Comparison of ENCODE assay signal across 23 mouse cellular contexts in the genomic region with DNA sequence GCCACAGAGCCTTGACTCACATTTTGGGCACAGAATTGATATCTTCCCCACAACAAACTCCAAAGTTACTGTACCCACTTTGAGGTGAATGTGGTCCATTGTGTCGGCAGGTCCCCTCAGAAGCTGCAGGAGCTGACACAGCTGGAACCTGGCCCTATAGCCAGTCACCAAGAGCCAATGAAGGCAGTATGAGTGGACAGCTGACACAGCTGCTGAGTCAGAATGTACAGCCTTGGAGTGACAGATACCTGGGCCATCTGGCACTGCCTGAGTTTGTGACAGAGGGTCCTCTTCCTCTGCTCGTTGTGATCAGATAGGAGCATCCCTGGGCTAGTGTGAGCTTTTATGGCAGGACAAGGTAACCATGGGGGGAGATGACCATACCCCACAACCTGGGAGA. TPM values are rescaled to one million over a fixed set of nuclear protein-coding genes. Genes with fewer than 3 reads are reported as not detected.
DNase-seq lines count a peak whose midpoint lies in the region; TF ChIP-seq lines count a peak whose summit lies in the region.
"Had no signal": no experiment of that assay in that cellular context is flagged by ENCODE, and none has a peak within 500 bp of the region (broad histone marks: within the 10 kb centered on the region; RNA-seq: fewer than 3 reads in every experiment).

No protein-coding gene starts in this region.

- TF ChIP-seq POLR2A in heart, adult 2 months (IDR thresholded peaks at IDR 0.05; ENCODE audit: insufficient read depth, low read depth, low read length), result no peak
- no peak for TF ChIP-seq POLR2A in bone marrow macrophage, adult 2 months (IDR thresholded peaks at IDR 0.05; ENCODE audit: borderline replicate concordance, low read depth, low read length)

- peak overlapping the region; percentile 67 for H3K27ac ChIP-seq in heart, adult 2 months
- H3K27ac ChIP-seq in layer of hippocampus, adult 2 months, result peak overlapping the region; percentile 23; the same call in 1 of the 2 replicates
- peak overlapping the region; percentile 90 for H3K27ac ChIP-seq in bone marrow macrophage, adult 2 months (ENCODE audit: insufficient read depth, low read depth, low read length)
- H3K27ac ChIP-seq: embryonic facial prominence, embryonic 12.5 days; hindbrain, embryonic 15.5 days; liver, embryonic 12.5 days had no signal

- no peaks in the 10 kb centered on the region for H3K79me2 ChIP-seq in heart, adult 2 months (replicated peaks; ENCODE audit: control insufficient read depth, insufficient read depth, low read length)

- no peaks in the 10 kb centered on the region for H3K27me3 ChIP-seq in heart, adult 2 months (ENCODE audit: control insufficient read depth, insufficient read depth, low read length)
- H3K27me3 ChIP-seq: embryonic facial prominence, embryonic 12.5 days; hindbrain, embryonic 15.5 days; liver, embryonic 12.5 days had no signal

- H3K4me1 ChIP-seq in heart, adult 2 months (ENCODE audit: control insufficient read depth, insufficient read depth, low read length), result peaks cover 5% of the 10 kb centered on the region; the same call in 1 of the 2 replicates
- peaks cover 22% of the 10 kb centered on the region for H3K4me1 ChIP-seq in bone marrow macrophage, adult 2 months (ENCODE audit: control insufficient read depth, insufficient read depth, low read length)

- no peak overlapping the region for H3K4me3 ChIP-seq in heart, adult 2 months
- H3K4me3 ChIP-seq in layer of hippocampus, adult 2 months, result no peak overlapping the region
- H3K4me3 ChIP-seq in bone marrow macrophage, adult 2 months (ENCODE audit: insufficient read depth, low read length), result peak overlapping the region; percentile 4; the same call in 1 of the 2 replicates
- H3K4me3 ChIP-seq: embryonic facial prominence, embryonic 12.5 days; hindbrain, embryonic 15.5 days; liver, embryonic 12.5 days had no signal

- no peaks in the 10 kb centered on the region for H3K36me3 ChIP-seq in heart, adult 2 months (ENCODE audit: control insufficient read depth, insufficient read depth, low read length)

- WGBS in heart, adult 2 months, result 37% methylated on average over 2 of the region's 2 CpGs

- intact Hi-C loops in heart, adult 2 months (cut with DNase I), result no loop called here
- intact Hi-C loops in heart, postnatal 25 days (cut with DNase I), result no loop called here

- TF ChIP-seq EP300 in heart, adult 2 months (IDR thresholded peaks at IDR 0.05; ENCODE audit: insufficient read depth, low read depth, low read length), result no peak

- no peak for TF ChIP-seq CTCF in heart, adult 2 months (IDR thresholded peaks at IDR 0.05)
- TF ChIP-seq CTCF in layer of hippocampus, adult 2 months (conservative IDR thresholded peaks at IDR 0.05), result no peak
- no peak for TF ChIP-seq CTCF in bone marrow macrophage, adult 2 months (IDR thresholded peaks at IDR 0.05; ENCODE audit: low read depth, low read length)

- no peak overlapping the region for H3K9ac ChIP-seq in heart, adult 2 months (ENCODE audit: low read depth, low read length)
- H3K9ac ChIP-seq: embryonic facial prominence, embryonic 12.5 days; hindbrain, embryonic 15.5 days; liver, embryonic 12.5 days had no signal

- no peak for DNase-seq in heart, adult 2 months
- no peak for DNase-seq in heart, postnatal 25 days (ENCODE audit: low spot score)
- DNase-seq in layer of hippocampus, adult 2 months (ENCODE audit: low spot score in 2 of 2), result no peak
- DNase-seq in layer of hippocampus, postnatal 14 days (ENCODE audit: low spot score in 2 of 2), result no peak
- peak; percentile 39 for DNase-seq in yolk sac, embryonic 10.5 days (ENCODE audit: low spot score)
- no peak for DNase-seq in MN1 (ENCODE audit: low spot score)
- DNase-seq in thymus, postnatal 36 days, result no peak
- DNase-seq: B cell, adult 2 months; cerebellum, adult 11-12 months; cerebellum, postnatal 36 days; kidney, adult 2 months; kidney, postnatal 4 days; layer of hippocampus, postnatal 36 days; left cerebral cortex, postnatal 4 days; thymus, postnatal 25 days had no signal

RNA-seq across cellular contexts. Expression of a gene that starts 4.3 kb away (rescaled TPM):
- under 1 TPM in 1 of 2 experiments, not detected in 1; 0.34 TPM for total RNA-seq in heart, adult 2 months (2021)
- 0.64 and 0.96 TPM in 2 replicates for polyA plus RNA-seq in heart, adult 2 months (2012; rRNA removed)
- not detected for total RNA-seq in heart, postnatal 25 days (2021)
- not detected for total RNA-seq in layer of hippocampus, adult 2 months (2021)
- total RNA-seq in layer of hippocampus, postnatal 14 days (2021), result not detected
- not detected in 2 replicates for polyA plus RNA-seq in bone marrow macrophage, adult 2 months (2012; ENCODE audit: insufficient read depth, insufficient read length, missing spikeins)
- total RNA-seq: layer of hippocampus, postnatal 36 days; left cerebral cortex, postnatal 4 days had no signal
- polyA plus RNA-seq: forebrain, embryonic 11.5 days; frontal cortex, adult 2 months; hindbrain, embryonic 15.5 days; liver, embryonic 12.5 days; midbrain, embryonic 11.5 days; spleen, adult 2 months had no signal

RNA-seq across cellular contexts. Expression of a gene that starts 5.7 kb away (rescaled TPM):
- total RNA-seq in heart, adult 2 months (2021), result 10 to 100 TPM; 38.5 to 43.9 TPM
- 84.9 and 97.4 TPM in 2 replicates for polyA plus RNA-seq in heart, adult 2 months (2012; rRNA removed)
- total RNA-seq in heart, postnatal 25 days (2021), result 10 to 100 TPM; 44.1 to 46.9 TPM
- total RNA-seq in layer of hippocampus, adult 2 months (2021), result 10 to 100 TPM; 65.2 to 67.6 TPM
- total RNA-seq in layer of hippocampus, postnatal 14 days (2021), result 10 to 100 TPM; 86.1 to 89.0 TPM
- 63.5 and 64.0 TPM in 2 replicates for polyA plus RNA-seq in bone marrow macrophage, adult 2 months (2012; ENCODE audit: insufficient read depth, insufficient read length, missing spikeins)

RNA-seq across cellular contexts. Expression of a gene that starts 17.8 kb away (rescaled TPM):
- total RNA-seq in heart, adult 2 months (2021), result 100 to 1,000 TPM; 221 to 246 TPM
- polyA plus RNA-seq in heart, adult 2 months (2012; rRNA removed), result 115 and 174 TPM in 2 replicates
- total RNA-seq in heart, postnatal 25 days (2021), result 100 to 1,000 TPM; 228 to 255 TPM
- total RNA-seq in layer of hippocampus, adult 2 months (2021), result 100 to 1,000 TPM; 106 to 118 TPM
- 100 to 1,000 TPM; 142 to 157 TPM for total RNA-seq in layer of hippocampus, postnatal 14 days (2021)
- 292 and 334 TPM in 2 replicates for polyA plus RNA-seq in bone marrow macrophage, adult 2 months (2012; ENCODE audit: insufficient read depth, insufficient read length, missing spikeins)

RNA-seq across cellular contexts. Expression of a gene that starts 24.8 kb away (rescaled TPM):
- total RNA-seq in heart, adult 2 months (2021), result under 1 TPM; 0.68 to 0.73 TPM
- polyA plus RNA-seq in heart, adult 2 months (2012; rRNA removed), result 2.1 and 2.3 TPM in 2 replicates
- total RNA-seq in heart, postnatal 25 days (2021), result 1 to 10 TPM; 1.3 to 1.5 TPM
- total RNA-seq in layer of hippocampus, adult 2 months (2021), result not detected
- total RNA-seq in layer of hippocampus, postnatal 14 days (2021), result under 1 TPM; 0.28 to 0.36 TPM
- polyA plus RNA-seq in bone marrow macrophage, adult 2 months (2012; ENCODE audit: insufficient read depth, insufficient read length, missing spikeins), result not detected in 2 replicates
- polyA plus RNA-seq: forebrain, embryonic 11.5 days; midbrain, embryonic 11.5 days had no signal

RNA-seq across cellular contexts. Expression of a gene that starts 26.2 kb away (rescaled TPM):
- 100 to 1,000 TPM; 139 to 144 TPM for total RNA-seq in heart, adult 2 months (2021)
- 245 and 257 TPM in 2 replicates for polyA plus RNA-seq in heart, adult 2 months (2012; rRNA removed)
- total RNA-seq in heart, postnatal 25 days (2021), result 100 to 1,000 TPM; 142 to 158 TPM
- total RNA-seq in layer of hippocampus, adult 2 months (2021), result 100 to 1,000 TPM; 270 to 277 TPM
- total RNA-seq in layer of hippocampus, postnatal 14 days (2021), result 100 to 1,000 TPM; 366 to 384 TPM
- 628 and 760 TPM in 2 replicates for polyA plus RNA-seq in bone marrow macrophage, adult 2 months (2012; ENCODE audit: insufficient read depth, insufficient read length, missing spikeins)

Comparison
In these comparisons a context has a peak if more than half of its experiments do, and no peak if none do; other contexts are left out.
1. H3K27ac ChIP-seq: peak in every context shown above with its lines; median percentile 90 in bone marrow macrophage, adult 2 months; 67 in heart, adult 2 months; 23 in layer of hippocampus, adult 2 months.